Mouse (Mus musculus): Measurements from ENCODE around the gene S100a10. TPM values are rescaled to one million over a fixed set of nuclear protein-coding genes. Genes with fewer than 3 reads are reported as not detected.
"Not testable (repeated sequence)": the region's sequence is repeated elsewhere in the genome, so short reads cannot be mapped to it uniquely, and the experiment has no call there.

The S100a10 gene
- polyA plus RNA-seq, 1 experiment from 2014 or later = 74.9 TPM

DNA sequence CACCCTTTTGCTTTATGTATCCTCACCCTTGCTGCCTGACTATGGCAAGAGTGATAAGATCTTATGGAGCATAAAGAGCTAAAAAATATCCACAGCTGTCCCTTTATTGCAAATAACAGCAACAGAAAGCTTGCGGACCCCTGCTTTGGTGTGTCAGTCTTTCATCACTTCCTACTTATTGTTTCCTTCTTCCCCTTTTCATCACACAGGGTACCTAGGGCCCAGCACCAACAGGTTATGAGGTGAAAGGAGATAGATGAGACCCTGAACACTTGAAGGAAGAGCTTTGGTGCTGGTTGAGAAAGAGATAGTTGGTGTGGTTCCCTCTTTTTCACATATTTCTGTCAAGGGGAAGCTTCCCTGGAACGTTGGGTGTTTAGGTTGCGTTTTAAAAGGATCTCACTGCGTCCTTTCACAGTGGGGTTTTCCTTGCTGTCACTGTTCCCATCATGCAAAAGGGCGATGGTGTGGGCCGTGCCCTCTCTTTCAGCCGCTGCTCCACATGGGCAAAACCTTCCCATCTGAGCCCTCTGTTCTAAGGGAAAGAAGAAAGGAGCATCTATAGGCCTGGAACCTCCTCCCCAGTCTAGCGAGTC, 33.3 kb upstream of the S100a10 start:
- no peak for DNase-seq (ENCODE audit: low spot score)
- Histone ChIP-seq H3K27me3 (ENCODE audit: low read depth, poor library complexity, severe bottlenecking) (peaks cover 7% of the 10 kb centered on the region; the same call in 1 of the 2 replicates), H3K4me1 (peaks cover 8% of the 10 kb centered on the region; the same call in 1 of the 2 replicates), H3K9me3 (replicated peaks) (no peaks in the 10 kb centered on the region), H3K4me3 (peak overlapping the region; percentile 69; the same call in 1 of the 2 replicates), H3K27ac (no peak overlapping the region), H3K36me3 (peaks cover 20% of the 10 kb centered on the region; the same call in 1 of the 2 replicates)
- 82% methylated on average over 8 of the region's 8 CpGs for WGBS

DNA sequence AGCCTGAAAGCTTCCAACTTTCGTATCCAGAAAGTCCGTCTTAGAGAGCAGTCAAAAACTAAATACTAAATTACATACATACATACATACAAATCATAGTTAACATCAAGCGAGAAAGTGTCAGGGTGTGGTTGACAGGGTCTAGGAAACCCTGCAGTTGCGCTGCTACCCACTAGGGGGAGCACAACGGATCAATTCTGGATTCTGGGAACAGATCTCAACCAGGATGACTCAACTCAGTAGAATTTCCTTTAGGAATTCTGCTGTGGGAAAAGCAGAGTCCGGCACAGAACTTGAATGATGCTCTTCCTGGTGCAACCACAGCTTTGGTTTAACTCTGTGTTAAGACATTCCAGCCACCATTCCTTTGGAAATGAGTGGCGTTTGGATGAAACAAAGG, 32.3 kb upstream of the S100a10 start:
- peaks cover 8% of the 10 kb centered on the region; the same call in 1 of the 2 replicates for H3K4me1 ChIP-seq
- H3K27ac ChIP-seq = no peak overlapping the region
- 50% methylated on average over 7 of the region's 7 CpGs for WGBS
- H3K4me3 ChIP-seq = no peak overlapping the region
- H3K36me3 ChIP-seq = peaks cover 20% of the 10 kb centered on the region; the same call in 1 of the 2 replicates
- peaks cover 7% of the 10 kb centered on the region; the same call in 1 of the 2 replicates for H3K27me3 ChIP-seq (ENCODE audit: low read depth, poor library complexity, severe bottlenecking)
- H3K9me3 ChIP-seq (replicated peaks) = no peaks in the 10 kb centered on the region
- peak; percentile 64 for DNase-seq (ENCODE audit: low spot score)

DNA sequence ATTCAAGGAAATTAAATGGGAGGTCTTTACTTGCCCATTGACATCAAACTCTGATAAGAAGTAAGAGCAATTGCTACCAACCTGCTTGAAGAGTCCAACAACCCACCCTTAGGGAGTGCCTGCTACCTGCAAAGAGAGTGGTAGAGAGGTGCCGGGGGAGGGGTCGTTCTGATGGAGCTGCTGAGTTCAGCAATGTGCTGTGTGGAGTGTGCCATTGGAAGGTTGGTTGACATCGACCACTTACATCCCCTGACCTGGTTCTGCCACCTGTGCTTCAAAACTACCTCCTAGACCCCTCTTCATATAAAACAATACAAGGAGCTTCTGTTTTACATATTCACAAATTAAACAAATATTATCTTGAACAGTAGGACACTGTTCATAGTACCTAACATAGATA, 27.6 kb upstream of the S100a10 start:
- no peak overlapping the region for H3K4me3 ChIP-seq
- peaks cover 20% of the 10 kb centered on the region; the same call in 1 of the 2 replicates for H3K36me3 ChIP-seq
- H3K27ac ChIP-seq = no peak overlapping the region
- H3K9me3 ChIP-seq (replicated peaks) = no peaks in the 10 kb centered on the region
- no peak for DNase-seq (ENCODE audit: low spot score)
- WGBS = 89% methylated on average over 3 of the region's 3 CpGs
- H3K4me1 ChIP-seq = no peaks in the 10 kb centered on the region
- no peaks in the 10 kb centered on the region for H3K27me3 ChIP-seq (ENCODE audit: low read depth, poor library complexity, severe bottlenecking)

DNA sequence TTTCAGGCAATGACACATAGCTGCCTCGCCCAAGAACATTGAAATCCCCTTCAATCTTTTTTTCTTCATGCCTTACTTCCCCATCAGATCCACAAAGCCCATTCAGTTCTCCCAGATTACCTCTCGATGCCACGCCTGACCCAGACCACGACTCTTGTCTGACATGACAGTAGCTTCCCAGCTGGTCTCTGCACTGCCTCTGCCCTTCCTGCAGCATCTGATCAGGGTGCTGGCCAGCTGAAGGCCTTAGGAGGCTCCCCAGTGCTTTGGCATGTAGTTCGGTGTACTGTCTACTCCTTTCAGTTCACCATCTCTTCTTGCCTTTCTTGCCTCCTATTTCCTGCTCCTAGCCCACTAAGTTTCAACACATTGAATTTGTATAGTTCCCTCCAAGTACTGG, 26.1 kb upstream of the S100a10 start:
- H3K4me1 ChIP-seq = no peaks in the 10 kb centered on the region
- no peak overlapping the region for H3K4me3 ChIP-seq
- no peaks in the 10 kb centered on the region for H3K27me3 ChIP-seq (ENCODE audit: low read depth, poor library complexity, severe bottlenecking)
- WGBS = 85% methylated on average over 5 of the region's 5 CpGs
- peaks cover 20% of the 10 kb centered on the region; the same call in 1 of the 2 replicates for H3K36me3 ChIP-seq
- H3K9me3 ChIP-seq (replicated peaks) = no peaks in the 10 kb centered on the region
- DNase-seq (ENCODE audit: low spot score) = no peak
- H3K27ac ChIP-seq = no peak overlapping the region

DNA sequence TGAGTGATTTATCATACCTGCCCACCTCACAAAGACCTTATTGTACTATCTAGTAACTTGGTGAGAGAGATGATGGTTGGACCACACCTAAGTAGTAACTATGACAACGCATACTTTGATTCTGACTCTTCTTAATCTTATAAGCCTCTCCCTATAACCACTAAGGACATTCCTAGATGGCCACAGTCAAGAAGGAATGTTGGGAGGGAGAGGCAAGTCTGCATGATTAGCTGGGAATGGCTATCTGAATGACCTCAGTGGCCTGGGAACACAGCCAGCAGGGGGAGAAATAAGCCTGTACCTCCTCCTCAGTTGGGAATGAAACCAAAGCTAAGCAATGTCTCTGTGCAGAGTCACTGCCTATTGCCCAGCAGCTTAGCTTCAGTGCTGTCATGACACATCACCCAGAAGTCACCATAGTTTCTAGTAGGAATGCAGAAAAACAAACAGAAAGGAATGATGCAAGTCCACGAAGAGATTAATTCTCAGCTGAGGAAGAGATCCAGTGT, 17.8 kb upstream of the S100a10 start:
- no peak for DNase-seq (ENCODE audit: low spot score)
- no peaks in the 10 kb centered on the region for H3K9me3 ChIP-seq (replicated peaks)
- H3K27me3 ChIP-seq (ENCODE audit: low read depth, poor library complexity, severe bottlenecking) = no peaks in the 10 kb centered on the region
- 78% methylated on average over 2 of the region's 2 CpGs for WGBS
- no peaks in the 10 kb centered on the region for H3K36me3 ChIP-seq
- no peak overlapping the region for H3K4me3 ChIP-seq
- no peaks in the 10 kb centered on the region for H3K4me1 ChIP-seq
- H3K27ac ChIP-seq = no peak overlapping the region

DNA sequence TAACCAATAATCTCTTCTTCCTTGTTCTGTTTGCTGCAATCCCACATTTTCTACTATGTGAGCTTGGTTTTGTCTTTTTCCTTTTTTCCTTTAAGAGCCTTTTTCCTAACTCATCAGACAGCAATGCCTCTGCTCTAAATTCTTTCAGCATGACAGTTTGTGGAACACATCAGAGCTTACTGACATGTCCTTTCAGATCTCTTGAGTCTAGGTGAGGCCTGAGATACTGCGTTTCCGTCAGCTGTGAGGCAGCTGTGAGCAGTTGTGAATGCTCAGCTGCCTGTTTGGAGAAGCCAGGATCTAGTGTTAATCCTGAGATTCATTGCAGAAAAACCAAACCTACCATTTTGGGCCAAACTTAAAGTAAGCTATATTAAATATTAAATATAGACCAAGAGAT, 16.4 kb upstream of the S100a10 start:
- Histone ChIP-seq H3K27ac (no peak overlapping the region), H3K4me3 (no peak overlapping the region), H3K36me3 (no peaks in the 10 kb centered on the region), H3K9me3 (replicated peaks) (no peaks in the 10 kb centered on the region), H3K27me3 (ENCODE audit: low read depth, poor library complexity, severe bottlenecking) (no peaks in the 10 kb centered on the region), H3K4me1 (no peaks in the 10 kb centered on the region)
- WGBS = 84% methylated on average over 2 of the region's 2 CpGs
- no peak for DNase-seq (ENCODE audit: low spot score)

DNA sequence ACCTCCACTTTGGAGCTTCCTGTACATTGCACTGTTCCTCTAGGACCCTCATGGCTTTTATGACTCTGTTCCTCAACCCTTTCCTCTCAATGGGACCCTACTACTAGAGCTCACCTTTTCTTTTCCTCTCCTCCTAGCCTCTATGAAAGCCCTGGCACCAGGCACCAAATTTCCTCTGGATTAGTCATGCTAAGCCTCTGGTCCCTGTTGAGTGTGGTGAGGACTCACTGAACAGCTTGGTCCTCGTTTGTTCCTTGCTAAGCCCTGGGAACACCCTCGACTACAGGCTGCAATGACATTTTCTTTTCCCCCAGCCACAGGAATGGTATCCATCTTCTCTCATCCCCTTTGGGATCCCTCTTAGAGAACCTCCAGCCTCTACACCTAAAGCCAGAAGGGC, 13.4 kb upstream of the S100a10 start:
- Histone ChIP-seq H3K27ac (no peak overlapping the region), H3K4me1 (no peaks in the 10 kb centered on the region), H3K4me3 (no peak overlapping the region), H3K9me3 (replicated peaks) (no peaks in the 10 kb centered on the region), H3K36me3 (no peaks in the 10 kb centered on the region), H3K27me3 (ENCODE audit: low read depth, poor library complexity, severe bottlenecking) (no peaks in the 10 kb centered on the region)
- WGBS = 76% methylated on average over 2 of the region's 2 CpGs
- DNase-seq (ENCODE audit: low spot score) = no peak

DNA sequence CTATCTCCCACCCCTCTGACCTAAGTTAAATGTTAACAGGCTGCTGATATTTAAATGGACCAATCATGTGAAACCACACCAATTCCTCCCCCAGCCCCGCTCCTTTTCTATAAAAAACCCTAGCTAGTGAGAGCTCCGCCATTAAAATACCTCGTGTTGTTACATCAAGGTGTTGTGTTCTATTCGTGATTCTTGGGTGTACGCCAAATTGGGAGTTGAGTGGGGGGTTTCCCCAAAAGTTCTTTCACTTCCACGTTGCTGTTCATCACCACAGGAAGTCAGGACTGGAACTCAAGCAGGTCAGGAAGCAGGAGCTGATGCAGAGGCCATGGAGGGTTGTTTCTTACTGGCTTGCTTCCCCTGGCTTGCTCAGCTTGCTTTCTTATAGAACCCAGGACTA, 10.7 kb upstream of the S100a10 start:
- H3K27ac ChIP-seq; H3K9me3 ChIP-seq (replicated peaks); H3K4me3 ChIP-seq; H3K4me1 ChIP-seq; H3K27me3 ChIP-seq (ENCODE audit: low read depth, poor library complexity, severe bottlenecking); DNase-seq (ENCODE audit: low spot score); H3K36me3 ChIP-seq: not testable (repeated sequence)
- WGBS = 91% methylated on average over 6 of the region's 6 CpGs

DNA sequence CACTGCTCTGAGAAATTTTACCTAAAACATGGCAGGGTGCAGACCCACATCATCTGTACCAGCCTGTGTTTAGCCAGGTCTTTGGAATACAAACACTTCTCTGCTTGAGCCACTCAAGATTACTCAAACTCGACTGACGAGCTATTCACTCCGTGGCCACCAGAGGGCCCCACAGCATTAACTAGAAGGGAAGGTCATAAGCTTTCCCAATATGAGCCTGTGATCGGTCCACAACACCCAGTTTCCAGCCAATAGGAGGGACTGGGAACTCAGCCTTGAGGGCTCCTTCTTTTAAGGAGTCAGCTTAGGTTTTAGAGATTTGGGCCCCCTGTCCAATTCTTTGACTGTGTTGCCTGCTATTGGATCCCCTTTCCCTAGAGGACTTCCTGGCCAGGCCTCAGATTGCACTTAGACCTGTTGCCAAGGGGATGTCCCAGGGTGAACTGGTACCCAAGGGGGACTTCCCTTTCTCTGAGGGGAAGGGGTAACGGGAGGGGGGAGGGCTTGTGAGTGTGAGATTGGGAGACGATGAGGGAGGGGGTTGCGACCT, 7.7 kb upstream of the S100a10 start:
- no peaks in the 10 kb centered on the region for H3K4me1 ChIP-seq
- no peaks in the 10 kb centered on the region for H3K9me3 ChIP-seq (replicated peaks)
- WGBS = 37% methylated on average over 7 of the region's 7 CpGs
- H3K27me3 ChIP-seq (ENCODE audit: low read depth, poor library complexity, severe bottlenecking) = no peaks in the 10 kb centered on the region
- no peak overlapping the region for H3K27ac ChIP-seq
- H3K4me3 ChIP-seq = no peak overlapping the region
- no peaks in the 10 kb centered on the region for H3K36me3 ChIP-seq
- DNase-seq (ENCODE audit: low spot score) = peak; percentile 87

DNA sequence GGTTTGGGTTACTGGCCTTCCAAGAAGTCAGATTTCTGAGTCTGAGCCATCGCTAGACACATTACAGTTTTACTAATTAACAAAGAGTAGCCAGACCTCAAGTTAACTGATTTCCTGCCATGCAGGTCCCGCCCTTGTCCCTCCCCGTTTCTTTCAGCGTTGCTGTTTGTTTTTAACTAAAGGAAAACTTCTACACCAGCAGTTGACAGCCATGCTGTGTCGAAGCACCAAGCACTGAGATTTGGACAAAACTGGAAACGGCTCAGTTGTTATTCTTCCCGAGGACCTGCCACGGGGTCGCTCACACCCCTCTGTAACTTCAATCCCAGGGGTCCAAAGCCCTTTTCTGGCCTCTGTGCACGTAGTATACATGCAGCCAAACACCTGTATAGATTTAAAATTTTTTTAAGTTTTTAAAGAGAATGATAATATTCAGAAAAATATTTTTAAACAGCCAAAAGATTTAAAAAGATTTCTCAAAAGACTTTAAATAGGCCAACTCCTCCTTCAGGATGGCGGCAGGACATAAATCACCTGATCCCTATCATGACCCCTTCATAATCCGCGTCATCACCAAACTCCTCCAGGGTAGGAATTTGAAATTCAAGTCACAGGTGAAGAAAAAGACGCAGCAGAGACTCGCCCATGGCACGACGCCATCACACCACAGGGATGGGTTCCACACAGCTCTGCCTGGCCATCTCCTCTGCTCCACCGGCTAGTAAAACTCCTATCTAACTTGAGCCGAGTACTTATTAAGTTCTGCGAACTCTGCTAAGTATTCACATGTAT, 6.9 kb upstream of the S100a10 start:
- H3K27ac ChIP-seq = no peak overlapping the region
- no peaks in the 10 kb centered on the region for H3K36me3 ChIP-seq
- 82% methylated on average over 20 of the region's 20 CpGs for WGBS
- H3K4me1 ChIP-seq = no peaks in the 10 kb centered on the region
- H3K27me3 ChIP-seq (ENCODE audit: low read depth, poor library complexity, severe bottlenecking) = no peaks in the 10 kb centered on the region
- H3K4me3 ChIP-seq = no peak overlapping the region
- H3K9me3 ChIP-seq (replicated peaks) = no peaks in the 10 kb centered on the region
- DNase-seq (ENCODE audit: low spot score) = no peak

DNA sequence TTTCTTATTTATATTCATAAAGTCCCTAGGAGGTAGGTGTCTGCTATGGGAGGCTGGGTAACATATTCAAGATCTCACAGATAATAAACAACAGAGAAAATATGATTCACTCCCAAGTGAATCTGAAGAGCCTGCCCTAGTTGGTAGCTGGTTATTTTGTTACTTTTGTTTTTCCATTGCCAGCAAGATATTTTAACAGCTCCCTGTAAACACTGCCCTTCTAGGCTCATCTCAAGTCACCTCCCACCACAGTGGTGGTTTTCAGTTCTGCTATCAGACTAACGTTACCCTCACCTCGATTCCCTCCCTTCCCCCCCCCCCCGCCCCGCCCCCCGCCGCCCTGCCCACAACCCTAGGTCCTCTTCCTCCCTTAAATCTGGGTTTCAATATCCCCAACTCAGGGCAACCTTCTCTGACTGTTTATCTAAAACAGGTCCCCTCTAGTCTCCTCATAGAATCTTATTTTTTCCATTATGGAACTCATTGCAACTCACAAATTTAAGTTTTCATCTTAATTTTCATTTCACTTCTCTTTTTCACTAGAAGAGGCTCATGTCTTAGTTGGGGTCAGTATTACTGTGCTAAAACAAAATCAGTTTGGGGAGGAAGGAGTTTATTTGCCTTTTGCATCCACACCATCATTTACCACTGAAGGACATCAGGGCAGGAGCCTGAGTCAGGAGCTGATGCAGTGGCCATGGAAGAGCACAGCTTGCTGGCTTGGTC, 6.2 kb upstream of the S100a10 start:
- DNase-seq (ENCODE audit: low spot score) = no peak
- no peaks in the 10 kb centered on the region for H3K9me3 ChIP-seq (replicated peaks)
- H3K36me3 ChIP-seq = no peaks in the 10 kb centered on the region
- WGBS = 95% methylated on average over 5 of the region's 6 CpGs
- no peak overlapping the region for H3K4me3 ChIP-seq
- peaks cover 5% of the 10 kb centered on the region; the same call in 1 of the 2 replicates for H3K27me3 ChIP-seq (ENCODE audit: low read depth, poor library complexity, severe bottlenecking)
- H3K27ac ChIP-seq = no peak overlapping the region
- H3K4me1 ChIP-seq = no peaks in the 10 kb centered on the region

DNA sequence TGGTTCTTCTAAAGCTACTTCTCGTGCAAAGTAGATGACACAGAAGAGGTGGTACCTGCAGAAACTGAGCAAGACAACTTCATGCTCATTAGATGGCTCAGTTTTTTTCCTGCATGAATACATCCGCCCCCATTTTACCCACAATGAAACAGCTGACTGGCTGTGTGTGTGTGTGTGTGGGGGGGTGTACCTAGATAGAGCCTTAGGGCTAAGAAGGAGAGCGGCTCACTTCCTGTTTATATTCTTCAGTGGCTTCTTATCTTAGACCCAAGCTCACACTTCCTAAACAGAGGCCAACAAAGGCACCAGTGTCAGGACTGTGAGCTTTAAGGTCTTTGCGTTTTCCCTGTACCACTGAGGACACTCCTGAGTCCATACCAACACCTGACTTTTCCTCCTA, 4.9 kb upstream of the S100a10 start:
- peaks cover 14% of the 10 kb centered on the region; the same call in 1 of the 2 replicates for H3K27me3 ChIP-seq (ENCODE audit: low read depth, poor library complexity, severe bottlenecking)
- no peaks in the 10 kb centered on the region for H3K9me3 ChIP-seq (replicated peaks)
- no peak overlapping the region for H3K4me3 ChIP-seq
- H3K36me3 ChIP-seq = no peaks in the 10 kb centered on the region
- no peak for DNase-seq (ENCODE audit: low spot score)
- H3K27ac ChIP-seq = no peak overlapping the region
- H3K4me1 ChIP-seq = peaks cover 5% of the 10 kb centered on the region; the same call in 1 of the 2 replicates
- 87% methylated on average over 4 of the region's 4 CpGs for WGBS
